Mouse (Mus musculus) urinary bladder, adult 2 months (tissue): ENCODE measurements around the gene Tsen2. TPM values are rescaled to one million over a fixed set of nuclear protein-coding genes. Genes with fewer than 3 reads are reported as not detected.
A peak's percentile ranks its signal among the peaks of the same experiment; 100 is the strongest.

Experiments used
- DNase-seq: peaks from one replicate; pipeline ENCODE4 v3.0.0; 2022; ENCODE audit warnings: low spot score
- polyA plus RNA-seq: library from polyadenylated mRNA; depleted of rRNA; stranded (reverse); fragments of >200 nt; gene quantifications from 2 replicates; pipeline ENCODE4 v1.2.3, GENCODE M21; 2012; rRNA removed

The Tsen2 gene
- polyA plus RNA-seq, 1 experiment = 11.1 TPM

- peak; percentile 76 for DNase-seq
Observed at GRCm38 (mm10) chr6:115601715-115602523, 57.5 kb downstream of the Tsen2 start, which contains the start of gene Mkrn2. Gene Mkrn2, plus strand, starts transcription at chr6:115601902.

- no peak for DNase-seq
Observed at GRCm38 (mm10) chr6:115606461-115606860, 62.0 kb downstream of the Tsen2 start.

- no peak for DNase-seq
Observed at GRCm38 (mm10) chr6:115607429-115607828, 63.0 kb downstream of the Tsen2 start.

- DNase-seq = no peak
Observed at GRCm38 (mm10) chr6:115609121-115609520, 64.7 kb downstream of the Tsen2 start.

- no peak for DNase-seq
Observed at GRCm38 (mm10) chr6:115610301-115610700, 65.8 kb downstream of the Tsen2 start.

GRCm38 (mm10) chr6:115613793-115614192, 69.3 kb downstream of the Tsen2 start:
- DNase-seq = no peak

GRCm38 (mm10) chr6:115615983-115616382, 71.5 kb downstream of the Tsen2 start:
- no peak for DNase-seq

GRCm38 (mm10) chr6:115619818-115620217, 75.4 kb downstream of the Tsen2 start:
- no peak for DNase-seq

GRCm38 (mm10) chr6:115620942-115621341, 76.5 kb downstream of the Tsen2 start:
- DNase-seq = no peak

- DNase-seq = no peak
Observed at GRCm38 (mm10) chr6:115626121-115626520, 81.7 kb downstream of the Tsen2 start.

Other genes with a start within 250 kb of the Tsen2 start
- gene Pparg, start 183.7 kb upstream of the Tsen2 start, polyA plus RNA-seq = 82.6 and 102 TPM in 2 replicates
- 0.07 and 0.17 TPM in 2 replicates for gene Mkrn2os, start 47.9 kb downstream of the Tsen2 start, polyA plus RNA-seq
- 22.5 and 24.3 TPM in 2 replicates for gene Mkrn2, start 57.2 kb downstream of the Tsen2 start, polyA plus RNA-seq
- gene Raf1, start 132.0 kb downstream of the Tsen2 start, polyA plus RNA-seq = 107 and 120 TPM in 2 replicates
- 34.8 and 49.5 TPM in 2 replicates for gene Tmem40, start 217.7 kb downstream of the Tsen2 start, polyA plus RNA-seq
- 6.5 and 7.0 TPM in 2 replicates for gene Cand2, start 229.9 kb downstream of the Tsen2 start, polyA plus RNA-seq